Mouse (Mus musculus): ENCODE measurements at regions not wholly inside any gene's neighbourhood (a gene's known extent, or its start where the extent isn't known, plus 50 kb on each side); places are given as distances from the start of the nearest gene placed in this dataset.

GRCm38 (mm10) chr17:85562510-85563266 is 50.7 kb upstream of the Six3 start:
- 44% methylated on average over 17 of the region's 17 CpGs for WGBS
- 0 out of 2 replicates have a peak overlapping the region, but pooled peaks have one; percentile 3 for H3K4me2 ChIP-seq
- H3K9ac ChIP-seq = no peak overlapping the region

GRCm38 (mm10) chr17:85563391-85563790 is 50.0 kb upstream of the Six3 start:
- H3K9ac ChIP-seq = no peak overlapping the region
- WGBS = 75% methylated on average over 8 of the region's 8 CpGs
- H3K27ac ChIP-seq = no peak overlapping the region
- no peak for ATAC-seq (ENCODE audit: insufficient number of reproducible peaks, low FRiP score, low TSS enrichment, low read depth)
- H3K4me1 ChIP-seq = peaks cover 3% of the 10 kb centered on the region; the same call in 1 of the 2 replicates
- H3K4me2 ChIP-seq = no peak overlapping the region
- H3K36me3 ChIP-seq = no peaks in the 10 kb centered on the region
- 0 out of 2 replicates have a peak, but pooled peaks cover 7% of the 10 kb centered on the region for H3K27me3 ChIP-seq
- H3K9me3 ChIP-seq = 0 out of 2 replicates have a peak, but pooled peaks cover 3% of the 10 kb centered on the region
- no peak overlapping the region for H3K4me3 ChIP-seq

More at GRCm38 (mm10) chr17:85562510-85563266, 50.7 kb upstream of the Six3 start:
- Histone ChIP-seq H3K4me1 (peaks cover 3% of the 10 kb centered on the region; the same call in 1 of the 2 replicates), H3K27ac (no peak overlapping the region), H3K27me3 (0 out of 2 replicates have a peak, but pooled peaks cover 7% of the 10 kb centered on the region), H3K9me3 (0 out of 2 replicates have a peak, but pooled peaks cover 3% of the 10 kb centered on the region), H3K36me3 (no peaks in the 10 kb centered on the region), H3K4me3 (no peak overlapping the region)
- ATAC-seq (ENCODE audit: insufficient number of reproducible peaks, low FRiP score, low TSS enrichment, low read depth) = no peak

All from limb, embryonic 15.5 days (tissue).